Mouse (Mus musculus): ENCODE results near the gene Vav3. TPM values are rescaled to one million over a fixed set of nuclear protein-coding genes. Genes with fewer than 3 reads are reported as not detected.

Gene Vav3
- total RNA-seq, 2 experiments from 2014 or later, result 0.94 to 2.6 TPM

- DNase-seq, result no peak
- Histone ChIP-seq H3K27ac (no peak overlapping the region), H3K4me3 (no peak overlapping the region)
- intact Hi-C loops (cut with DNase I), result no loop called here
- no peak for TF ChIP-seq CTCF (IDR thresholded peaks at IDR 0.05)
Observed at GRCm38 (mm10) chr3:109561295-109561694, 220.8 kb downstream of the Vav3 start.

GRCm38 (mm10) chr3:109561776-109562175 is 221.3 kb downstream of the Vav3 start:
- DNase-seq, result no peak
- H3K4me3 ChIP-seq, result no peak overlapping the region
- no peak overlapping the region for H3K27ac ChIP-seq
- TF ChIP-seq CTCF (IDR thresholded peaks at IDR 0.05), result no peak
- intact Hi-C loops (cut with DNase I), result no loop called here

DNA sequence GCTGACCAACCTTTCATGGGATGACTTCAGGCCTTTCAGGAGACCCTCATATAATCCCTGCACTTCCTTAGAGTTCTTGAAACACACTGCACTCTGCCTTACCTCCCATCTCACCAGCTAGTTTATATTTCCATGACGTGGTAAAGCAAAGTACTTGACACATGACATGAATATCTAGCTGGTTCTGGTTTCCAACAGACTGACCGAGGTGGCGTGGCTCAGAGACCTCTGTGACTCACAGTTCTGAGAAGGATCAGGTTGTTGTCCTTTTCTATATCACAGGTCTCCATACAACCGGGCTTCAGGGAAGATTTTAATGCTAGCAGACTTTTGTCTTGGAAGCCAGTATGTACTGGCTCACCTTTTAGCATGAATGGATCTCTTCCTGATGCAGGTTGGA is 221.8 kb downstream of the Vav3 start:
- H3K4me3 ChIP-seq, result no peak overlapping the region
- no peak for DNase-seq

GRCm38 (mm10) chr3:109564443-109564842 is 224.0 kb downstream of the Vav3 start:
- no peak for DNase-seq
- TF ChIP-seq CTCF (IDR thresholded peaks at IDR 0.05), result no peak
- Histone ChIP-seq H3K27ac (no peak overlapping the region), H3K4me3 (no peak overlapping the region)
- intact Hi-C loops (cut with DNase I), result no loop called here

More for the DNA sequence above, 221.8 kb downstream of the Vav3 start:
- intact Hi-C loops (cut with DNase I), result no loop called here
- H3K27ac ChIP-seq, result no peak overlapping the region
- no peak for TF ChIP-seq CTCF (IDR thresholded peaks at IDR 0.05)

DNA sequence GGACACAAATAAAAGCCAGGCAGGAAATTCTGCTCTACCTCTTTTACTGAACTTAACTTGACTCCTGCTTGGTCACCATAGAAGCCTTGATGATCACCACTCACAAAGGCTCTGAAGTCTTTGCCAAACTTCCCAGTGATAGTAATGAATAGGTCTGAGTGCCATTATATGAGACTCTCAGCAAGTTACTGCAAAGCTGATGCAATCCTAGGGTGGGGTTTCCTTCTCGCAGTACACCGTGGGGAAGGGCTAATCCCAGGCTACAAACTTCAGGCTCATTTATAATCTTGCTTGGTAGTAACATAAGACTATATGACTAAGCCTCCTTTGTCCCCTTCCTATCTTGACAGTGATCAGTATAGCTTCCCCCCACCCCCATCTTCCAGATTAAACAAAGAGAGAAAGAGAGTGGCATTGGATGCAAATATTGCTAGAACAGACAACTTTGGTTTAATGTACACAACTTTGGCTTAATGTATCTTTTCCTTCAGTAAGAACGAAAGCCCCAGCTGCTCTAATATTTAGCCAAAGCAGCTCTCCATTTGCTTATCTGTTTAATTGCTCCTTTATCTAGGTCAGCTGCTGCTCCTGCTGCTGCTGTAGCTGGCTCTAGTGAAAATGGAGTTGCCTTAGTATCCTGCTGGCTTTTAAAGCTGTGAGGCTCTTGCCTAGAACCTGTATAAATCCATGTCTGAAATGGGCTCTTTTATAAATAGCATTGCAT is 228.3 kb downstream of the Vav3 start:
- Histone ChIP-seq H3K27ac (no peak overlapping the region), H3K4me3 (no peak overlapping the region)
- no peak for TF ChIP-seq CTCF (IDR thresholded peaks at IDR 0.05)
- DNase-seq, result no peak
- intact Hi-C loops (cut with DNase I), result no loop called here

DNA sequence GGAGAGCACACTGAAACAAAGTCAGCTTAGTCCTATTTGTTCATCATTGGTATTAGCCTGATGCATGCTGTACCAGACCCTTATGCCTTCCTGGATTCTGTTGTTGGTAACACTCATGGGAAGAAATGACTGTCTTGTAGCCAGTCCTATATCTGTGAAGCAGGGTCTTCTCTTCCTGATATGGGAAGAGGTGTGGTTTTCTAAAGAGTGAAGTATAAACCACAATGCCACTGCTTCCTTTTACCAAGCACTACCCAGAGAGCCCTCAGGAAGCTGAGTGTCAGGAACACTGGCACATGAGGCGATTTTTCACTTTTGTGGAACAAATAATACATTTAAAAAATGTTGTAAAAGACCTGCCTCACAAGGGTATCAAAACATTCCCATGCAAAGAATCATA is 231.0 kb downstream of the Vav3 start:
- Histone ChIP-seq H3K27ac (no peak overlapping the region), H3K4me3 (no peak overlapping the region)
- TF ChIP-seq CTCF (IDR thresholded peaks at IDR 0.05), result no peak
- no peak for DNase-seq
- intact Hi-C loops (cut with DNase I), result no loop called here

GRCm38 (mm10) chr3:109572871-109573270 is 232.4 kb downstream of the Vav3 start:
- TF ChIP-seq CTCF (IDR thresholded peaks at IDR 0.05), result no peak
- intact Hi-C loops (cut with DNase I), result no loop called here
- no peak for DNase-seq
- Histone ChIP-seq H3K27ac (no peak overlapping the region), H3K4me3 (no peak overlapping the region)

GRCm38 (mm10) chr3:109573549-109574146 is 233.2 kb downstream of the Vav3 start:
- no peak for TF ChIP-seq CTCF (IDR thresholded peaks at IDR 0.05)
- H3K4me3 ChIP-seq, result no peak overlapping the region
- intact Hi-C loops (cut with DNase I), result no loop called here
- DNase-seq, result no peak
- H3K27ac ChIP-seq, result no peak overlapping the region

GRCm38 (mm10) chr3:109574161-109574560 is 233.7 kb downstream of the Vav3 start:
- Histone ChIP-seq H3K4me3 (no peak overlapping the region), H3K27ac (no peak overlapping the region)
- intact Hi-C loops (cut with DNase I), result no loop called here
- no peak for DNase-seq
- no peak for TF ChIP-seq CTCF (IDR thresholded peaks at IDR 0.05)

- Histone ChIP-seq H3K4me3 (no peak overlapping the region), H3K27ac (no peak overlapping the region)
- no peak for TF ChIP-seq CTCF (IDR thresholded peaks at IDR 0.05)
- no peak for DNase-seq
- intact Hi-C loops (cut with DNase I), result no loop called here
Observed at GRCm38 (mm10) chr3:109578347-109578746, 237.9 kb downstream of the Vav3 start.

DNA sequence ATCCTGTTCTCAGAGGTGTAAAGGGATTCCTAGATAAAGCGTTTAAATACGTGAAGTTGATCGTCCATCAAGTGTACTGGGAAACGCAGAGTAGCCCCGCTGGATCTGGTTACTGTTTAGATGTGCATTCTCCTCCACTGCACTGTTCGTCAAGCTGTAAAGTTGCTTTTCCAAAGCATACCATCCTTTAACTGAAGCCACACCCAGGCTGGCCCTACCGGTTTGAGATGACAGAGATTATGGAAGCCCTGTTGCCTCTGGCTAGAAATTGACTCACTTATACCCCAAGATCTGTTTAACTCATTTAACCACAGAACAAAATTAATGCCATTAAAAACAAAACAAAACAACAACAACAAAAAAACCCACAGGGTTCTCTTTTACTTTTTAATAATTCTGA is 238.5 kb downstream of the Vav3 start:
- TF ChIP-seq CTCF (IDR thresholded peaks at IDR 0.05), result no peak
- intact Hi-C loops (cut with DNase I), result no loop called here
- H3K27ac ChIP-seq, result no peak overlapping the region
- no peak overlapping the region for H3K4me3 ChIP-seq
- no peak for DNase-seq

GRCm38 (mm10) chr3:109585946-109586345 is 245.5 kb downstream of the Vav3 start:
- TF ChIP-seq CTCF (IDR thresholded peaks at IDR 0.05), result no peak
- no peak overlapping the region for H3K4me3 ChIP-seq
- no peak for DNase-seq
- intact Hi-C loops (cut with DNase I), result no loop called here
- no peak overlapping the region for H3K27ac ChIP-seq

DNA sequence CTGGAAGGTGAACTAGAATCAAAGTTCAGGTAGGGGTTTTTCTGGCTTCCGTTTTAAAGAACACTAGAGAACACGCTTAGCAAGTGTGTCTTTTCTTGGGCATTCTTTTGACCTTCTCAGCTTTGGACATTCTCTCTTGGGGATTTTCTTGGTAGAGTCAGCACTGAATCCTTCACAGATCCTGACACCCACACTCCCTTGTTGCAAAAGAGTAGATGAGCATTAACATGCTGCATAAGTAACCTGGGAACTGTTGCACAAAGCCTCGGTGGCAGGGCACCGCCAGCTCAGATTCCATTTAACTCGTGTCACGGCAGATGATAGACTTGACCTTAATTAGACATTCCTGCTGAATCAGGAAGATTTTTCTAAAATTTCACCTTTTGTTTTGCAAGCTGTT is 252.5 kb downstream of the Vav3 start:
- Histone ChIP-seq H3K27ac (no peak overlapping the region), H3K4me3 (no peak overlapping the region)
- no peak for DNase-seq
- no peak for TF ChIP-seq CTCF (IDR thresholded peaks at IDR 0.05)
- intact Hi-C loops (cut with DNase I), result no loop called here

DNA sequence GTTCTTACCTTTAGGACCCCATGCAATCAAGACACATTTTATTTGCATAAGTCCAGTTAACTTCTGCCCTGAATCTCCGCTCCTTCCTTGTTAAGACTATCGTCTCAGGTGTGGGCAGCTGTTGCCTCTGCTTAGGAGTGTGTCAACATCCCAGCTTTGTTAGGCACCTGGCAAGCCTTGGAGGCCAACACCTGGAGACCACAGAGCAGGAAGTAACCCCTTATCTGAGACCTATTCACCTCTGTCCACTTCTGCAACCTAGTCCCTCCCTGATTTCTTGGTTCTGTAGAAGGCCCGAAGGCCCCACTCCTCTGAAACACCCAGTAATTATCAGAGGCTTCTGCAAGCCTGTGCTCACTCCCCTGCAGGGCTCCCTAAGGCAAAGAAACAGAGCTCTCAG is 255.6 kb downstream of the Vav3 start:
- no peak for TF ChIP-seq CTCF (IDR thresholded peaks at IDR 0.05)
- DNase-seq, result no peak
- no peak overlapping the region for H3K27ac ChIP-seq
- intact Hi-C loops (cut with DNase I), result no loop called here
- no peak overlapping the region for H3K4me3 ChIP-seq

All from gastrocnemius, adult 2 months (tissue).